Mouse (Mus musculus) WW6 (cell line): ENCODE results near the gene Ift140.
"Not testable (repeated sequence)": the region's sequence is repeated elsewhere in the genome, so short reads cannot be mapped to it uniquely, and the experiment has no call there.

Experiments used
- DNase-seq: peaks from one replicate; pipeline ENCODE4 v3.0.0-alpha.2; 2013; ENCODE audit warnings: low read depth, low spot score

Gene Ift140

GRCm38 (mm10) chr17:25117263-25117662, 101.4 kb downstream of the Ift140 start:
- no peak for DNase-seq

DNA sequence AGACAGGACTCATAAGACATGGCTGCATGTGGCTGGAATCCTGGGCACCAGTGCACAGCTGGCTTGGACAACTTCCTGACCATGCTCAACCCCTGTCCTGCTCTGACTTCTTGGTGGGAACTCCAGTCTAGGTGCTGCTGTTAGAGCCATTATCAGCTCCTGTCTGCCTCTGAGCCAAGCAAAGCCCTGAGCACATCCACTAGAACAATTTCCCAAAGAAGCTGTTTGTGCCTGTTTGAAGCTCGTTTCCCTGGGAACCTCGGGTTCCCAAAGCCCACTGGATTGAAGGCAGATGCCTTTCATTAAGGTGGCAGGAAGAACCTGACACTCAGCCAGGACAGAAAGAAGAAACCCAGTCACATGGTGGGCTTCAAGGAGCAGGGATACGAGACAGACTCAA, 104.5 kb downstream of the Ift140 start, which contains the start of gene Ptx4:
Ptx4 (plus strand) TSS at position 355 of the 400 bp plus-strand sequence.
- no peak for DNase-seq

DNA sequence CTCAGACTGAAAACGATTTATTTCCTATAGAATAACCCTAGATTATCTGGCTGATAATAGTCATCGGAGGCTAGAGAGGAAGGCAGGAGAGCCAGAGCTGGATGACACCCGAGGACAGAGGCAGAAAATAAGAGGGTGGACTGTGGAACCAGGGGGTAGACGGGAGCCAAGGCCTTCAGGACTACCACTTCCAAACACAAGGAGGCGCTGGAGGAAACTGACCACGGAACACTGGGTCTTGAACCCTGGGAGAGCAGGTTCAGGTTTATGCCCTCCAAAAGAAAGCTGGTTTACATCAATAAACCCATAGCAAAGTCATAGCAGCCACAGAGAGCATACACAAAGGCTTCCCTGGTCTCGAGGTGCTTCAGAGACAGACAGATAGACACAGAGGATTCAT, 108.1 kb downstream of the Ift140 start:
- no peak for DNase-seq

DNA sequence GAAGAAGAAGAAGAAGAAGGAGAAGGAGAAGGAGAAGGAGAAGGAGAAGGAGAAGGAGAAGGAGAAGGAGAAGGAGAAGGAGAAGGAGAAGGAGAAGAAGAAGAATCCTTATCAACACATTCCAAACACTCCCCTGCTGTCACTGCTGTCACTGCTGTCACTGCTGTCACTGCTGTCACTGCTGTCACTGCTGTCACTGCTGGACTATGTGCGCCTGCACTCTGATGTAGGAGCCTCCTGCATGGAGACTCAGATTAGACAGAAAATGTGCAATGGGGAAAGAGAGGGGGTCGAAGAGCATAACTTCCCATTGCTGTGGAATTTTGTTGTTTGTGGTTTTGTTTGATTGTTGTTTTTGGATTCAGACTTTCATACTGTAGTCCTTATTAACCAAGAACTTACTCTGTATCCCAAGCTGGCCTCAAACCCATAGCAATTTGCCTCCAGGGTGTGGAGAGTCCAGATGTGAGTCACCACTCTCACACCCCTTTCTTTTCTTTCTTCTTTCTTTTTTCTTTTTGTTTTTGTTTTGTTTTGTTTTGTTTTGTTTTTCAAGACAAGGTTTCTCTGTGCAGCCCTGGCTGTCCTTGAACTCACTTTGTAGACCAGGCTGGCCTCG, 109.7 kb downstream of the Ift140 start:
- DNase-seq = not testable (repeated sequence)

DNA sequence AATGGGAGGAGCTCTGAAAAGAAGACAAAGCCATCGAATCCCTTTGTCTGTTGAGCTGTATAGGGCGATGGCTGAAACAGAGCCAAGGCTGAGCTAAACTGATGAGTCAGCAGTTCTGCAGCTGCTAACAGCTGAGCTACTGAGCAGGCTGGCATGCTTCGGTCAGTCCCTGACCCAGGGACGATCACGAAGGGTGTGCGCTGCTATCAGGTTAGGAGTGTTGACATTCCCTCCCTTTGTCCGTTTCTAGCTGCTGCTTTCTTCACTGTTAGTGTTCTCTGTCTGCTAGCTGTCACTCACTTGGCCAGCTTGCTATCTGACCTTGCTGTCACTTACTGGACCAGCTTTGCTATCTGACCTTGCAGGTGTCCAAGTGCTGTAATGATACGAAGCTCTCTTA, 111.2 kb downstream of the Ift140 start:
- no peak for DNase-seq

DNA sequence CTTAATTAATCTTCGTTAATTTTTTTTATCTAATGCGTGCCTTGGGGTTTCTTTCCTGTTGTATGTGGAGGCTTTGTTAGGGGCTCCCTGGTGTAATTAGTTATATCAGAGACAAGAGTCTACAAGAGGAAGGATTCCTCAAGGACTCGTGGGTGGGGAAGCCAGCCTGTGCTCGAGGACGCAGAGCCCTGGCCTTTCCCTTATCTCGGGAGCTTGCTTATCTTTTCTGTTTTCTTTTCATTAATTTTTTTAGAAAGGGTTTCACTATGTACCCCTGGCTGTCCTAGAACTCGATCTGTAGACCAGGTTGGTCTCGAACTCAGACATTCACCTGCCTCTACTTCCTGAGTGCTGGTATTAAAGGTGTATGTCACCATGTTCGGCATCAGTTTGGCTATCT, 111.8 kb downstream of the Ift140 start:
- DNase-seq = no peak

DNA sequence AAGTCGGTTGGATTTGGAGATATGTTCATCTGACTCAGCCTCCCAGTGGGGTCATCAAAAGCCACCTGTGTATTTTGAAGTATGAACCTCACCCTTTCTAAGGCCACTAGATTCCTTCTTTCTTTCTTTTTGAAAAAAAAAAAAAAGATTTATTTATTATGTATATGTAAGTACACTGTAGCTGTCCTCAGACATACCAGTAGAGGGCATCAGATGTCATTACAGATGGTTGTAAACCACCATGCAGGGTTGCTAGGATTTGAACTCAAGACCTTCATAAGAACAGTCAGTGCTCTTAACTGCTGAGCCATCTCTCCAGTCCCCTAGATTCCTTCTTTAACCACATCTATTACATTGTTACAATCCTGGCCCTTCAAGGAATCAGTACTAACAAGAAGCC, 114.2 kb downstream of the Ift140 start:
- DNase-seq = no peak

DNA sequence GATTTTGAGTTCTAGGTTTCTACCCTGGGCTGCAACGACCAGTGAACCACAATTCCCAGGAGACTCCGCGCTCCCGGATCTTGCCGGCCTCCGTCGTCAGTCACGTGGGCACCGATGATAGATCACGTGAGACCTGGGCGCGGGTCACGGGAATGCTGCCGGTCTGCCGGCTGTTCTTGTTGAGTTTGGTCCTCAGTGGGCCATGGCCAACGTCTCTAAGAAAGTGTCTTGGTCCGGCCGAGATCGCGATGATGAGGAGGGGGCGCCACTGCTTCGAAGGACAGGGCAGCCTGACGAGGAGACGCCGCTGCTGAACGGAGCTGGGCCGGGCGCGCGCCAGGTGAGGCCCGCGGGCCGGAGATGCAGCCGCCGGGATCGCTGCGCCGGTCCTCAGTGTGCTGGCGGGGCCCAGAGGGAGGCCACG, 117.4 kb downstream of the Ift140 start, which contains the start of gene Clcn7:
Clcn7 (plus strand) TSS at position 117 of the 424 bp plus-strand sequence.
- DNase-seq = peak; percentile 68

DNA sequence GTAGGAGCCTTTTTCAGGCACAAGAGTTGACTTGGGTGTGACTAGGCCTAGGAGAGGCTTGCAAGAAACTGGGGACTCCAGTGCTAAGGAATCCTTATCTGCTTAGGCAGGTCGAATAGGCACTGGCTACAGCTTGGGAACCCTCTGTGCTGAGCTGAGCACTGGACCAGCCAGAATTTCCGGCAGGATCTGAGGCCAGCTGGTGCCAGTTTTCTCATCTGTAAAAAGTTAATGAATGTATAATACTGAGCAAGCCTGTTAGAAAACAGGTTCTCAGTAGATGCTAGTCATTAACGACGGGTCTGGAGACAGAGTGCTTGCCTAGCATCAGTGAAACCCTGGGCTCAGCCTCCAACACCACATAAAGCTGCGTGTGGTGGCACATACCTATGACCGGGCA, 119.7 kb downstream of the Ift140 start:
- no peak for DNase-seq

GRCm38 (mm10) chr17:25138803-25139202, 122.9 kb downstream of the Ift140 start:
- DNase-seq = no peak

DNA sequence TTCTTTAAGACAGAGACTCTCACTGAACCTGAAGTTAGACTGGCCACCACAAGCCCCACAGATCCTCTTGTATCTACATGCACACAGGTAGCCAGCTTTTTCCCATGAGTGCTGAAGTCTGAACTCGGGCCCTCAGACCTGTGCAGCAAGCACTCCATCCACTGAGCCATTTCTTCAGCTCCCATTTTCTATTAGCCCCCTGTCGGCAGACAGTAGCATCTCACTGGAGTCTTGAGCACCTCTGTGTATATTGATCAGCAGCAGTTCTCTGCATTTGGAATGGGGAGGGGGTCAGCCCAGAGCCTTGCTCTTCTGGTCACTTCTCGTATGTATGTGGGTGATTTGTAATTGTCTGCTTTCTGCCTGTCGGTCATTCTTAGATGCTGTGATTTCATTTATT, 124.1 kb downstream of the Ift140 start:
- DNase-seq = no peak
